In the genomic region with DNA sequence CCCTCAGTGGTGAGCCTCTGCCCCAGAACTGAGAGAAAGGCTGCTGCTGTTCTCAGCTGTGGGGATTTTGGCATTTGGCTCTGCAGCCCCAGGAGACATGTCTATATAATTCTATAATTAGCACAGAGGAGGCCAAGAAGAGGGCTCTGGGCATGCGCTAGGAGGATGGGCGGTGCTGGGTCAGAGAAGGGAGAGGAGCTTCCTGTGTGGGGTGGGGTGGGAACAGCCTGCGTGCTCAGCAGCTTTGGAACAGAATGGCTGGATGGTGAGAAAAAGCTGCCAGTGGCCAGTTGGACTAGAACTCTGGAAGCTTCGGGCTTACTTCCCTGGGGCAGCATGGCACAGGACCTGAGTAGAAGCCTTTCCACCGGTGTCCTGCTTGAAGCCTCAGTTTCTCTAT, we compare ENCODE assay signal across 9 mouse cellular contexts. TPM values are rescaled to one million over a fixed set of nuclear protein-coding genes. Genes with fewer than 3 reads are reported as not detected.
DNase-seq lines count a peak whose midpoint lies in the region; ATAC-seq and TF ChIP-seq lines count a peak whose summit lies in the region.
"Had no signal": no experiment of that assay in that cellular context is flagged by ENCODE, and none has a peak within 500 bp of the region (broad histone marks: within the 10 kb centered on the region; RNA-seq: fewer than 3 reads in every experiment).

No protein-coding gene starts in this region.

- intact Hi-C loops in gastrocnemius, postnatal 36 days (cut with DNase I): no loop called here

- no peak overlapping the region for H3K4me2 ChIP-seq in forebrain, embryonic 11.5 days (ENCODE audit: low read depth, low read length, severe bottlenecking)
- H3K4me2 ChIP-seq in stomach, embryonic 15.5 days: peak overlapping the region; percentile 19; the same call in 1 of the 2 replicates

- TF ChIP-seq POLR2A in kidney, adult 2 months (IDR thresholded peaks at IDR 0.05; ENCODE audit: low read depth, low read length): no peak

- no peaks in the 10 kb centered on the region for H3K9me3 ChIP-seq in forebrain, embryonic 10.5 days
- H3K9me3 ChIP-seq in forebrain, embryonic 11.5 days (ENCODE audit: control insufficient read depth, low read length): no peaks in the 10 kb centered on the region
- H3K9me3 ChIP-seq in stomach, embryonic 15.5 days: no peaks in the 10 kb centered on the region

- peak overlapping the region; percentile 37; the same call in 1 of the 2 replicates for H3K27ac ChIP-seq in forebrain, embryonic 10.5 days
- H3K27ac ChIP-seq in forebrain, embryonic 11.5 days (ENCODE audit: low read depth, low read length): no peak overlapping the region
- peak overlapping the region; percentile 36; the same call in 1 of the 2 replicates for H3K27ac ChIP-seq in kidney, adult 2 months (ENCODE audit: insufficient read depth, low read depth, low read length)
- peak overlapping the region; percentile 87 for H3K27ac ChIP-seq in stomach, embryonic 15.5 days

- WGBS in forebrain, embryonic 10.5 days: 86% methylated on average over 5 of the region's 5 CpGs
- 80% methylated on average over 5 of the region's 5 CpGs for WGBS in forebrain, embryonic 11.5 days
- 58% methylated on average over 5 of the region's 5 CpGs for whole genome bisulfite sequencing in kidney, adult 2 months
- 37% methylated on average over 5 of the region's 5 CpGs for WGBS in stomach, embryonic 15.5 days

- H3K9ac ChIP-seq in forebrain, embryonic 11.5 days (ENCODE audit: low read length): no peak overlapping the region
- no peak overlapping the region for H3K9ac ChIP-seq in stomach, embryonic 15.5 days

- no peak for TF ChIP-seq CTCF in kidney, adult 2 months (conservative IDR thresholded peaks at IDR 0.05; ENCODE audit: insufficient read depth, insufficient read length, low read depth, low read length)

- ATAC-seq in forebrain, embryonic 11.5 days (replicated peaks; ENCODE audit: low FRiP score): no peak
- ATAC-seq in stomach, embryonic 15.5 days (ENCODE audit: insufficient read depth, low FRiP score, low read depth): peak; percentile 80
- ATAC-seq: Patski had no signal

- H3K36me3 ChIP-seq in forebrain, embryonic 10.5 days (replicated peaks): no peaks in the 10 kb centered on the region
- no peaks in the 10 kb centered on the region for H3K36me3 ChIP-seq in forebrain, embryonic 11.5 days (ENCODE audit: control insufficient read depth, insufficient read depth, low read length)
- no peaks in the 10 kb centered on the region for H3K36me3 ChIP-seq in kidney, adult 2 months (ENCODE audit: control insufficient read depth, insufficient read depth, low read length)
- H3K36me3 ChIP-seq in stomach, embryonic 15.5 days: no peaks in the 10 kb centered on the region

- no peak for DNase-seq in forebrain, embryonic 10.5 days (ENCODE audit: extremely low spot score, low spot score)
- no peak for DNase-seq in forebrain, embryonic 11.5 days (ENCODE audit: low spot score)
- DNase-seq in R1 (ENCODE audit: low read depth, low spot score): peak; percentile 74
- DNase-seq in gastrocnemius, postnatal 36 days: peak; percentile 45 to 81
- DNase-seq in kidney, adult 2 months: peak; percentile 81
- peak; percentile 96 for DNase-seq in lung, postnatal 10 days
- no peak for DNase-seq in left cerebral cortex, adult 9 months (ENCODE audit: low spot score in 2 of 2)

- H3K4me1 ChIP-seq in forebrain, embryonic 10.5 days: peaks cover 6% of the 10 kb centered on the region
- no peaks in the 10 kb centered on the region for H3K4me1 ChIP-seq in forebrain, embryonic 11.5 days (replicated peaks; ENCODE audit: control insufficient read depth, insufficient read depth, low read length)
- H3K4me1 ChIP-seq in kidney, adult 2 months (ENCODE audit: control insufficient read depth, insufficient read depth, low read length): no peaks in the 10 kb centered on the region
- peaks cover 37% of the 10 kb centered on the region for H3K4me1 ChIP-seq in stomach, embryonic 15.5 days

- H3K4me3 ChIP-seq in forebrain, embryonic 10.5 days: no peak overlapping the region
- no peak overlapping the region for H3K4me3 ChIP-seq in forebrain, embryonic 11.5 days (ENCODE audit: low read depth, low read length)
- no peak overlapping the region for H3K4me3 ChIP-seq in kidney, adult 2 months (ENCODE audit: insufficient read depth, low read depth, low read length)
- H3K4me3 ChIP-seq in stomach, embryonic 15.5 days (replicated peaks): no peak overlapping the region

- no peaks in the 10 kb centered on the region for H3K27me3 ChIP-seq in forebrain, embryonic 10.5 days (ENCODE audit: poor library complexity, severe bottlenecking)
- no peaks in the 10 kb centered on the region for H3K27me3 ChIP-seq in forebrain, embryonic 11.5 days (ENCODE audit: control insufficient read depth, insufficient read depth, low read length)
- H3K27me3 ChIP-seq in kidney, adult 2 months (replicated peaks; ENCODE audit: control insufficient read depth, insufficient read depth, low read length): no peaks in the 10 kb centered on the region
- no peaks in the 10 kb centered on the region for H3K27me3 ChIP-seq in stomach, embryonic 15.5 days (replicated peaks)
- H3K27me3 ChIP-seq: Patski had no signal

RNA-seq across cellular contexts. Expression of a gene that starts 12.6 kb away (rescaled TPM):
- polyA plus RNA-seq in forebrain, embryonic 10.5 days (2016; fragmentation: Nextera tagmentation; extraction: Ambion mirVana): 137 and 141 TPM in 2 replicates
- 226 and 247 TPM in 2 replicates for polyA plus RNA-seq in forebrain, embryonic 11.5 days (2014; fragmentation: Nextera tagmentation; extraction: Ambion mirVana)
- total RNA-seq in gastrocnemius, postnatal 36 days (2021): 10 to 100 TPM; 55.2 to 59.3 TPM
- 40.3 and 44.3 TPM in 2 replicates for polyA plus RNA-seq in kidney, adult 2 months (2012; rRNA removed)
- 97.8 and 113 TPM in 2 replicates for polyA plus RNA-seq in stomach, embryonic 15.5 days (2015; fragmentation: Nextera tagmentation; extraction: Ambion mirVana)

RNA-seq across cellular contexts. Expression of a gene that starts 33.0 kb away (rescaled TPM):
- polyA plus RNA-seq in forebrain, embryonic 10.5 days (2016; fragmentation: Nextera tagmentation; extraction: Ambion mirVana): 57.9 and 62.6 TPM in 2 replicates
- 55.4 and 55.5 TPM in 2 replicates for polyA plus RNA-seq in forebrain, embryonic 11.5 days (2014; fragmentation: Nextera tagmentation; extraction: Ambion mirVana)
- 10 to 100 TPM; 34.9 to 38.0 TPM for total RNA-seq in gastrocnemius, postnatal 36 days (2021)
- 63.8 and 68.4 TPM in 2 replicates for polyA plus RNA-seq in kidney, adult 2 months (2012; rRNA removed)
- 46.4 and 51.3 TPM in 2 replicates for polyA plus RNA-seq in stomach, embryonic 15.5 days (2015; fragmentation: Nextera tagmentation; extraction: Ambion mirVana)

RNA-seq across cellular contexts. Expression of a gene that starts 33.0 kb away (rescaled TPM):
- 56.5 and 57.5 TPM in 2 replicates for polyA plus RNA-seq in forebrain, embryonic 10.5 days (2016; fragmentation: Nextera tagmentation; extraction: Ambion mirVana)
- polyA plus RNA-seq in forebrain, embryonic 11.5 days (2014; fragmentation: Nextera tagmentation; extraction: Ambion mirVana): 65.2 and 67.7 TPM in 2 replicates
- total RNA-seq in gastrocnemius, postnatal 36 days (2021): 10 to 100 TPM; 12.4 to 13.5 TPM
- polyA plus RNA-seq in kidney, adult 2 months (2012; rRNA removed): 11.3 and 14.6 TPM in 2 replicates
- 49.5 and 50.9 TPM in 2 replicates for polyA plus RNA-seq in stomach, embryonic 15.5 days (2015; fragmentation: Nextera tagmentation; extraction: Ambion mirVana)

Comparison
In these comparisons a context has a peak if more than half of its experiments do, and no peak if none do; other contexts are left out.
1. DNase-seq: peak in R1 (single experiment), gastrocnemius, postnatal 36 days (2 of 2), kidney, adult 2 months (single experiment) and lung, postnatal 10 days (single experiment); none in forebrain, embryonic 10.5 days (single experiment), forebrain, embryonic 11.5 days (single experiment) and left cerebral cortex, adult 9 months (0 of 2).